Mouse (Mus musculus) monocyte, adult 5-6 weeks (primary cell): Measurements from ENCODE around the gene Nek9. TPM values are rescaled to one million over a fixed set of nuclear protein-coding genes. Genes with fewer than 3 reads are reported as not detected.
A peak's percentile ranks its signal among the peaks of the same experiment; 100 is the strongest.
"Not testable (repeated sequence)": the region's sequence is repeated elsewhere in the genome, so short reads cannot be mapped to it uniquely, and the experiment has no call there.

Experiments
- ATAC-seq: fragments of 153-309, 156-312 bp; replicated peaks from 2 replicates; pipeline ENCODE4 v1.8.0; 2017; ENCODE audit warnings: mild to moderate bottlenecking; ENCODE audit not compliant: low TSS enrichment, insufficient number of reproducible peaks, severe bottlenecking, poor library complexity, low FRiP score
- total RNA-seq: library from RNA; stranded (forward); fragments of 200-1000, 200-491, 200-594 nt; gene quantifications from 3 replicates; pipeline ENCODE4 v1.2.3, GENCODE M21; 2017

Nek9 gene
- total RNA-seq, 1 experiment from 2014 or later, result 33.8 TPM

- no peak for ATAC-seq
Observed at GRCm38 (mm10) chr12:85296915-85297314, 42.2 kb downstream of the Nek9 start.

GRCm38 (mm10) chr12:85295506-85295905 lies 43.7 kb downstream of the Nek9 start:
- no peak for ATAC-seq

GRCm38 (mm10) chr12:85292906-85293305 lies 46.3 kb downstream of the Nek9 start:
- ATAC-seq, result no peak

GRCm38 (mm10) chr12:85292288-85292687 lies 46.9 kb downstream of the Nek9 start:
- no peak for ATAC-seq

- ATAC-seq, result no peak
Observed at GRCm38 (mm10) chr12:85291541-85291940, 47.6 kb downstream of the Nek9 start.

- no peak for ATAC-seq
Observed at GRCm38 (mm10) chr12:85290633-85291032, 48.5 kb downstream of the Nek9 start.

- no peak for ATAC-seq
Observed at GRCm38 (mm10) chr12:85289157-85290000, 49.8 kb downstream of the Nek9 start.

- peak; percentile 70 for ATAC-seq
Observed at GRCm38 (mm10) chr12:85288486-85289156, 50.5 kb downstream of the Nek9 start, which contains the start of gene Zc2hc1c. Zc2hc1c (plus strand) TSS chr12:85288591.

- 0 out of 2 replicates have a peak, but pooled peaks have one; percentile 14 for ATAC-seq
Observed at GRCm38 (mm10) chr12:85287809-85288485, 51.2 kb downstream of the Nek9 start, which contains the start of gene Acyp1. Acyp1 (minus strand) TSS chr12:85288438.

GRCm38 (mm10) chr12:85286941-85287340 lies 52.2 kb downstream of the Nek9 start:
- ATAC-seq, result peak; percentile 62; the same call in 1 of the 2 replicates

- ATAC-seq, result no peak
Observed at GRCm38 (mm10) chr12:85284996-85285395, 54.2 kb downstream of the Nek9 start.

- ATAC-seq, result no peak
Observed at GRCm38 (mm10) chr12:85284331-85284730, 54.8 kb downstream of the Nek9 start.

- not testable (repeated sequence) for ATAC-seq
Observed at GRCm38 (mm10) chr12:85281756-85282155, 57.4 kb downstream of the Nek9 start.

GRCm38 (mm10) chr12:85280845-85281651 lies 58.1 kb downstream of the Nek9 start:
- ATAC-seq, result no peak

GRCm38 (mm10) chr12:85280105-85280844 lies 58.9 kb downstream of the Nek9 start:
- ATAC-seq, result peak; percentile 99

GRCm38 (mm10) chr12:85279396-85280080 lies 59.6 kb downstream of the Nek9 start:
- ATAC-seq, result 0 out of 2 replicates have a peak, but pooled peaks have one; percentile 7

- no peak for ATAC-seq
Observed at GRCm38 (mm10) chr12:85278919-85279318, 60.2 kb downstream of the Nek9 start.
